Mouse (Mus musculus) adipose tissue, adult 10 weeks (tissue): ENCODE data around the gene Rrm1. TPM values are rescaled to one million over a fixed set of nuclear protein-coding genes. Genes with fewer than 3 reads are reported as not detected.

Experiments
- polyA plus RNA-seq: library from polyadenylated mRNA; stranded (reverse); fragments of 350-450 nt; fragmentation: Illumina TruSeq; extraction: RNeasy Lipid Tissue Mini Kit (QIAGEN cat#74804); gene quantifications from one replicate; pipeline ENCODE4 v1.2.3, GENCODE M21; 2014; ENCODE audit warnings: low read depth, low replicate concordance

Gene Rrm1
- polyA plus RNA-seq = 20.0 TPM

DNA sequence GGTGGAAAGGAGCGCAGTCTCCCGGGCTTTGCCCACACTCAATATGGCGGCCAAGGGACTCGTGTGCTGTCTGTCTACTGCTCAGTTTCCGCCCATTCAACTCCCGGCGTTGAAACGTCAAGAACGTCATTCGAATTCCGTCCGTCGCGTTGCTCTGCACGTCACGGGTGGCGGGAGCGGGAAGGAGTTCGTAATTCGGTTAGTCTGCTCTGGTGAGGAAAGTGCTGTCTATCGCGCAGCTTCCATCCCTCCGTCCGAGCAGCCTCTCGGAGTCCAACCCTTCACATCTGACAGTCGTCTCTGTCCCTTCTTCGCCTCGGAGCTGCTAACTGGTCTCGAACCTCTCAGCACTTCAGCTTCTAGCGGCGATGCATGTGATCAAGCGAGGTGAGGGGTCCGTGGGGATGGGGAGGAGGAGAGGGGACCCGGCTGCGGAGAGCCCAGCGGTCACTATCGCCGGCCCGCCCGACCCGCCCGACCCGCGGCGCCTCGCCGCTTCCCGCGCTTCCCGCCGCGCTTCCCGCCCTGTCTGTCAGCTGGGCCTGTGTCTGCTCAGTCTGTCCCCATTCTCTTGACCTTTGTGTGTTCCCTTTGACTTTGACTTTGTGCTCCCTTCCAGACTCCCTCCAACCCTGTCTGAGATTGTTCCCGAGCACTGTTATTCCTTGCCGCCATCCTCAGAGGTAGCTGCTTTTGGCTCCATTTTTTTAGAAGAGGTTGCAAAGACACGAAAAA lies at the start of gene Rrm1:
Gene Rrm1, plus strand, starts transcription at position 39 of the 735 bp plus-strand sequence.

GRCm38 (mm10) chr7:102481579-102481978 lies 40.1 kb downstream of the Rrm1 start, which contains the start of gene Olfr543:
Gene Olfr543 (minus strand): TSS chr7:102481679.

DNA sequence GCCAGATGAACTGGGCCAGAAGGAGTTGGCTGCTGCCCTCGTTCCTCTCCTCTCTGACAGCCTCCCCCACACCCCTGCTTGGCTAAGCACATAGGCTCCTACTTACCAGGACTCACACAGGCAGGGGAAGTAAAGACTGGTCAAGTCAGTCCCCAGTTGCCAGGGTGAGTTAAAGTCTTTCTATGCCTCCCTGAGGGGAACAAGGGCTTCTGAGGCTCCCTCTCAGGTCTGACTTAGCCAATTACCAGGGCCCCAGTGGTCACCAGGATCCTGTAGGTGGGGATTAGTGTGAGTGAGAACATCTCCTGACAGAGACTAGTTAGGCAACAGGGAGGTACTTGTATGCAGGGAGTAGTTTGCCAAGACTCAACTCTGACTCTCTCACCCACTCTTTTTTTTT lies 46.7 kb downstream of the Rrm1 start, which contains the start of gene Olfr544:
Gene Olfr544, minus strand, starts transcription at position 153 of the 400 bp plus-strand sequence.

DNA sequence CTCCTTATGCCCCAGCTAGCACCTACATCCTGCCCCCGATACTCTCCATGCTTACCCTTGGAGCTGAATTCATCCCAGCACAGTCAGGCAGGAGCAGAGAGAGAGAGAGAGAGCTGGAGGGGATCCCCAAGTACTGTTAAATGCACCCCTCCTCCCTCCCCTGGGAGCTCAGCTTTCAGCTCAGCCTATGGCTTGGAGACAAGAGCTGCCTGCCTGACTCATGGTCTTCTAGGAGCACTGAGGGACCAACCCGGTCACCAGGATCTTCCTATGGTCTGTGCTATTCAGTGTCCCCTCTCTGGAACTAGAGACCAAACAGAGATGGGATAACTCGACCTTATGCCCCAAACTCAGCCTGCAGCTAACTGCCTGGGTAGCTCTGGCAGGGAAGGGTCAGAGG lies 58.0 kb downstream of the Rrm1 start, which contains the start of gene Olfr545:
Gene Olfr545, minus strand, starts transcription at position 101 of the 400 bp plus-strand sequence.

Other genes starting within 250 kb of the Rrm1 start
- 27.5 TPM for gene Nup98, start 231.5 kb upstream of the Rrm1 start, polyA plus RNA-seq
- gene Pgap2, start 231.5 kb upstream of the Rrm1 start, polyA plus RNA-seq = 377 TPM
- 43.1 TPM for gene Rhog, start 185.6 kb upstream of the Rrm1 start, polyA plus RNA-seq
- 47.4 TPM for gene Stim1, start 173.9 kb upstream of the Rrm1 start, polyA plus RNA-seq
- gene Olfr543, start 40.0 kb downstream of the Rrm1 start, polyA plus RNA-seq = 0.56 TPM
- not detected for gene Olfr544, start 46.6 kb downstream of the Rrm1 start, polyA plus RNA-seq
- not detected for gene Olfr545, start 57.9 kb downstream of the Rrm1 start, polyA plus RNA-seq
- gene Olfr547, start 93.1 kb downstream of the Rrm1 start, polyA plus RNA-seq = not detected
- gene Olfr548-ps1, start 99.2 kb downstream of the Rrm1 start, polyA plus RNA-seq = not detected
- gene Olfr549, start 108.2 kb downstream of the Rrm1 start, polyA plus RNA-seq = not detected
- gene Trim21, start 123.8 kb downstream of the Rrm1 start, polyA plus RNA-seq = 11.5 TPM
- gene Olfr550, start 129.7 kb downstream of the Rrm1 start, polyA plus RNA-seq = not detected
- not detected for gene Olfr551, start 150.2 kb downstream of the Rrm1 start, polyA plus RNA-seq
- gene Olfr552, start 156.1 kb downstream of the Rrm1 start, polyA plus RNA-seq = not detected
- gene Olfr553, start 176.5 kb downstream of the Rrm1 start, polyA plus RNA-seq = not detected
- gene Olfr554, start 196.7 kb downstream of the Rrm1 start, polyA plus RNA-seq = not detected
- gene Olfr555, start 217.1 kb downstream of the Rrm1 start, polyA plus RNA-seq = not detected
- not detected for gene Olfr556, start 223.2 kb downstream of the Rrm1 start, polyA plus RNA-seq
- gene Trim68, start 245.6 kb downstream of the Rrm1 start, polyA plus RNA-seq = 32.3 TPM